Mouse (Mus musculus) limb, embryonic 11.5 days (tissue): Measurements from ENCODE around the gene Tcp11l2. TPM values are rescaled to one million over a fixed set of nuclear protein-coding genes. Genes with fewer than 3 reads are reported as not detected.

Experiments
- ATAC-seq: fragments of 200-750 bp; cut with Nextera tagmentation; 2 replicates; pipeline ENCODE4 v1.8.0; 2017; ENCODE audit warnings: low read depth; ENCODE audit not compliant: insufficient number of reproducible peaks, low FRiP score, low TSS enrichment
- DNase-seq: peaks from one replicate; pipeline ENCODE4 v3.0.0-alpha.2; 2015; ENCODE audit warnings: low spot score
- H3K27ac ChIP-seq: fragments of 300-500 bp; sonication (generic); replicated peaks from 2 replicates; pipeline ENCODE4 v1.5.1; 2014; ENCODE audit warnings: low read depth, mild to moderate bottlenecking, low read length
- H3K27me3 ChIP-seq: fragments of 300-500 bp; sonication (generic); 2 replicates; pipeline ENCODE4 v1.6.1; 2014; ENCODE audit warnings: mild to moderate bottlenecking, low read length, mixed read lengths; ENCODE audit not compliant: control insufficient read depth, insufficient read depth
- H3K36me3 ChIP-seq: fragments of 300-500 bp; sonication (generic); 2 replicates; pipeline ENCODE4 v1.6.1; 2014; ENCODE audit warnings: mild to moderate bottlenecking, low read length, moderate library complexity, mixed read lengths; ENCODE audit not compliant: control insufficient read depth, insufficient read depth
- H3K4me1 ChIP-seq: fragments of 300-500 bp; sonication (generic); 2 replicates; pipeline ENCODE4 v1.6.1; 2014; ENCODE audit warnings: low read length, mixed read lengths; ENCODE audit not compliant: control insufficient read depth, insufficient read depth
- H3K4me2 ChIP-seq: fragments of 300-500 bp; sonication (generic); 2 replicates; pipeline ENCODE4 v1.6.1; 2014; ENCODE audit warnings: low read depth, mild to moderate bottlenecking, moderate library complexity; ENCODE audit not compliant: severe bottlenecking
- H3K4me3 ChIP-seq: fragments of 300-500 bp; sonication (generic); 2 replicates; pipeline ENCODE4 v1.5.1; 2014; ENCODE audit warnings: low read depth, low read length
- H3K9ac ChIP-seq: fragments of 300-500 bp; sonication (generic); 2 replicates; pipeline ENCODE4 v1.6.1; 2014; ENCODE audit warnings: mild to moderate bottlenecking, low read length
- H3K9me3 ChIP-seq: fragments of 300-500 bp; sonication (generic); 2 replicates; pipeline ENCODE4 v1.6.1; 2016; ENCODE audit warnings: low read length; ENCODE audit not compliant: control insufficient read depth
- WGBS: fragments of 180-500 bp; shearing (Covaris S2); extraction: QIAGEN DNeasy Blood & Tissue Kit; methylation state at CpG from one replicate; pipeline ENCODE4 v1.1.7; 2014; 5-methylcytosine and 5-hydroxymethylcytosine counted together
- polyA plus RNA-seq: library from polyadenylated mRNA; unstranded; fragments of >200 nt; fragmentation: Nextera tagmentation; extraction: Ambion mirVana; gene quantifications from 2 replicates; pipeline ENCODE4 v1.2.1, GENCODE M21; 2014

The Tcp11l2 gene
- polyA plus RNA-seq, 1 experiment from 2014 or later = 7.2 TPM

GRCm38 (mm10) chr10:84640861-84641260, 64.4 kb downstream of the Tcp11l2 start:
- Histone ChIP-seq H3K4me2 (no peak overlapping the region), H3K9me3 (no peaks in the 10 kb centered on the region), H3K9ac (no peak overlapping the region), H3K4me1 (no peaks in the 10 kb centered on the region), H3K4me3 (no peak overlapping the region), H3K36me3 (no peaks in the 10 kb centered on the region; the same call in 1 of the 2 replicates), H3K27me3 (no peaks in the 10 kb centered on the region), H3K27ac (no peak overlapping the region)
- ATAC-seq (no peak), DNase-seq (no peak)
- 94% methylated on average over 7 of the region's 7 CpGs for WGBS

- Histone ChIP-seq H3K4me1 (no peaks in the 10 kb centered on the region), H3K9me3 (no peaks in the 10 kb centered on the region), H3K4me3 (no peak overlapping the region), H3K4me2 (no peak overlapping the region), H3K27me3 (no peaks in the 10 kb centered on the region), H3K36me3 (no peaks in the 10 kb centered on the region; the same call in 1 of the 2 replicates), H3K27ac (no peak overlapping the region), H3K9ac (no peak overlapping the region)
- ATAC-seq (no peak), DNase-seq (no peak)
- WGBS = 93% methylated on average over 2 of the region's 2 CpGs
Measured at GRCm38 (mm10) chr10:84641576-84641975, 65.2 kb downstream of the Tcp11l2 start.

- Histone ChIP-seq H3K36me3 (peaks cover 2% of the 10 kb centered on the region; the same call in 1 of the 2 replicates), H3K27me3 (no peaks in the 10 kb centered on the region), H3K4me2 (no peak overlapping the region), H3K4me1 (no peaks in the 10 kb centered on the region), H3K4me3 (no peak overlapping the region), H3K9me3 (no peaks in the 10 kb centered on the region), H3K27ac (no peak overlapping the region), H3K9ac (no peak overlapping the region)
- no peak for DNase-seq
- ATAC-seq = no peak
- 91% methylated on average over 8 of the region's 8 CpGs for WGBS
Measured at GRCm38 (mm10) chr10:84645940-84646339, 69.5 kb downstream of the Tcp11l2 start.

GRCm38 (mm10) chr10:84646506-84647102, 70.2 kb downstream of the Tcp11l2 start:
- no peak overlapping the region for H3K9ac ChIP-seq
- no peaks in the 10 kb centered on the region for H3K27me3 ChIP-seq
- no peaks in the 10 kb centered on the region for H3K9me3 ChIP-seq
- no peak for ATAC-seq
- H3K36me3 ChIP-seq = peaks cover 2% of the 10 kb centered on the region; the same call in 1 of the 2 replicates
- H3K4me3 ChIP-seq = no peak overlapping the region
- no peak overlapping the region for H3K27ac ChIP-seq
- no peak overlapping the region for H3K4me2 ChIP-seq
- H3K4me1 ChIP-seq = no peaks in the 10 kb centered on the region
- 92% methylated on average over 12 of the region's 12 CpGs for WGBS
- no peak for DNase-seq

- Histone ChIP-seq H3K27me3 (no peaks in the 10 kb centered on the region), H3K27ac (no peak overlapping the region), H3K4me2 (no peak overlapping the region), H3K4me1 (no peaks in the 10 kb centered on the region), H3K36me3 (peaks cover 2% of the 10 kb centered on the region; the same call in 1 of the 2 replicates), H3K4me3 (no peak overlapping the region), H3K9ac (no peak overlapping the region), H3K9me3 (no peaks in the 10 kb centered on the region)
- WGBS = 88% methylated on average over 5 of the region's 5 CpGs
- no peak for ATAC-seq
- no peak for DNase-seq
Measured at GRCm38 (mm10) chr10:84647264-84647663, 70.8 kb downstream of the Tcp11l2 start.

- WGBS = 86% methylated on average over 4 of the region's 4 CpGs
- ATAC-seq = no peak
- peaks cover 2% of the 10 kb centered on the region; the same call in 1 of the 2 replicates for H3K36me3 ChIP-seq
Measured at GRCm38 (mm10) chr10:84648911-84649310, 72.5 kb downstream of the Tcp11l2 start.

GRCm38 (mm10) chr10:84654029-84654428, 77.6 kb downstream of the Tcp11l2 start:
- Histone ChIP-seq H3K27ac (no peak overlapping the region), H3K27me3 (no peaks in the 10 kb centered on the region), H3K4me2 (no peak overlapping the region), H3K4me1 (no peaks in the 10 kb centered on the region), H3K36me3 (no peaks in the 10 kb centered on the region), H3K9me3 (no peaks in the 10 kb centered on the region), H3K4me3 (no peak overlapping the region), H3K9ac (no peak overlapping the region)
- WGBS = 80% methylated on average over 4 of the region's 4 CpGs
- no peak for DNase-seq
- ATAC-seq = no peak

More at GRCm38 (mm10) chr10:84648911-84649310, 72.5 kb downstream of the Tcp11l2 start:
- Histone ChIP-seq H3K9ac (no peak overlapping the region), H3K9me3 (no peaks in the 10 kb centered on the region), H3K4me2 (no peak overlapping the region), H3K4me3 (no peak overlapping the region), H3K27ac (no peak overlapping the region), H3K27me3 (no peaks in the 10 kb centered on the region), H3K4me1 (no peaks in the 10 kb centered on the region)
- no peak for DNase-seq

- Histone ChIP-seq H3K27ac (no peak overlapping the region), H3K9me3 (no peaks in the 10 kb centered on the region), H3K4me3 (no peak overlapping the region), H3K36me3 (no peaks in the 10 kb centered on the region), H3K27me3 (no peaks in the 10 kb centered on the region), H3K4me2 (no peak overlapping the region), H3K4me1 (no peaks in the 10 kb centered on the region), H3K9ac (no peak overlapping the region)
- ATAC-seq (no peak), DNase-seq (no peak)
- WGBS = 88% methylated on average over 4 of the region's 4 CpGs
Measured at GRCm38 (mm10) chr10:84654731-84655130, 78.3 kb downstream of the Tcp11l2 start.

- 80% methylated on average over 4 of the region's 4 CpGs for WGBS
- no peak for ATAC-seq
- H3K27ac ChIP-seq = no peak overlapping the region
- H3K4me1 ChIP-seq = no peaks in the 10 kb centered on the region
- H3K9ac ChIP-seq = no peak overlapping the region
- no peaks in the 10 kb centered on the region for H3K9me3 ChIP-seq
- peaks cover 3% of the 10 kb centered on the region; the same call in 1 of the 2 replicates for H3K36me3 ChIP-seq
- no peak overlapping the region for H3K4me2 ChIP-seq
- H3K27me3 ChIP-seq = no peaks in the 10 kb centered on the region
- no peak for DNase-seq
- H3K4me3 ChIP-seq = no peak overlapping the region
Measured at GRCm38 (mm10) chr10:84656618-84657017, 80.2 kb downstream of the Tcp11l2 start.
